Mouse (Mus musculus): ENCODE data around the gene Rpp25l.
"Not testable (repeated sequence)": the region's sequence is repeated elsewhere in the genome, so short reads cannot be mapped to it uniquely, and the experiment has no call there.

Rpp25l gene

DNA sequence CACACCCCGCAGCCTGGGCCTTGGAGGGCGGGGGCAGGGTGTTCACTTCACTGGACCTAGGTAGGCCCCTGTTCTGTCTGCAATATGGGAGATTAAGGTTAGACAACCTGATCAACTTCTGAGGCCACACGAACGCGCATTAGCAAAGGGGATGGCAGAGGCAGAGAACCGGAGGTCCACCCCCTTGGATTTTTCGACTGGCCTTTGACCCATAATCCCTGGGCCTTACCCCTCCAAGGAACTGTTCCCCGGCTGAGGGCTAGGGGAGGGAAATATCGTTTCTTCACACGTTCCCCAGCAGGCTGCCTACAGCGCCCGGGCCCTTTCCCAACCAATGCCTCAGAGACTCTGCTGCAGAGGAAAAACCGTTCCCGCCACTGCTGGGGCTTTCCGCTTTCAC is 16.9 kb downstream of the Rpp25l start:
- not testable (repeated sequence) for DNase-seq

DNA sequence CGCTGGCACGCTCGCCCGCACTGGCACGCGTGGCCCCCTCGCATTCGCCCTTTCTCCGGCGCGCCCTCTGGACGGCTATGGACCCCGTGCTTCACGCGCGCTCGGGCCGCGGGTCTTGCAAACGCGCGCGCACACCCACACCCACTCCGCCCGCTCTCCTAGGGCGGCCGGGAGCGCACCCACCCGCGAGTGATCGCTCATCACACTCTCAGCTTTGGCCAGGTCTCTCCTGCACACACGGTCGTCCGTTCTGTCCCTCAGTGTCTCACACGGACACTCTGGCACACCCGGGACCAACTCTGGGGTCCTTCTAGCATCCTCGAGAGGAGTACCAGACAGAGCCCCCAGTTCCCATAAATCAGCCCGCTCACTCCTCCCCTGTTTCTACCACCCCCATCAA is 17.5 kb downstream of the Rpp25l start:
- not testable (repeated sequence) for DNase-seq

DNA sequence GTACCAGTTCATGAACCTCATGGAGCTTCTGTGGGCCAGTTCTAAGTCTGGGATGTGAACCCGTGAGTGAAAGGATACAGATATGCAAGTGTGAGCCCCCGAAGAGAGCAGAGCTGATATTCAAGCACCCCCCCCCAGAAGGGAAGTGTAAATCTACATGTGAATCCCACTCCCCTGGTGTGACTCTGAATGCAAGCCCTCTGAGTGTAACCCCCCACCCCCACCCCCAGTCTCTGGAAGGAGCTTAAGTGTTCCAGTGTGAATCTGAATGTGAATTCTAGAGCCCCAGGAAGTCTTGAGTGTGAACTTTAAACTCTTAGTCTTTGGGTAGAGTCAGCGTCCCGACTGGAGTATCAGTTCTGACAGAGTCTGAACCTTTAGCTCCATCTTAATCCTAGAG is 19.8 kb downstream of the Rpp25l start:
- DNase-seq: not testable (repeated sequence)

GRCm38 (mm10) chr4:41690014-41690413 is 23.3 kb downstream of the Rpp25l start:
- not testable (repeated sequence) for DNase-seq

DNA sequence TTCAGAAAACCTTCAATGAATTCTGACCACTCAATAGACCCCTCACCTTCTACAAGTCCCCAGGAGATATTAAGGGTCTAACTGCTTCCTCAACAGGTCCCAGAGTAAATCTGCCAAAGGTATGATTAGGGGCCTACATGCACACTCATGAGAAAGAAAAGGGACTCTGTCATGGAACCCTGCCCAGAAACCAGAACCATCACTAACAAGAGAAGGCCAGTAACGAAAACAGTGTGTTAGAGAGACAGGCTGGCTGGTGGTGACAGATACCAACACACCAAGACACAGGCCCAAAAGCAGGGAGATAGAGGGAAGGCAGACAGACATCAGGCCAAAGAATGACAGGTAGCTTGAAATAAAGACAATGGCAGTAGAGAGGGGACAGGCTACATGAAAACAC is 24.8 kb downstream of the Rpp25l start:
- not testable (repeated sequence) for DNase-seq

- DNase-seq: not testable (repeated sequence)
These were observed 27.3 kb downstream of the Rpp25l start for GRCm38 (mm10) chr4:41685882-41686492.

GRCm38 (mm10) chr4:41684931-41685453 is 28.3 kb downstream of the Rpp25l start:
- not testable (repeated sequence) for DNase-seq

DNA sequence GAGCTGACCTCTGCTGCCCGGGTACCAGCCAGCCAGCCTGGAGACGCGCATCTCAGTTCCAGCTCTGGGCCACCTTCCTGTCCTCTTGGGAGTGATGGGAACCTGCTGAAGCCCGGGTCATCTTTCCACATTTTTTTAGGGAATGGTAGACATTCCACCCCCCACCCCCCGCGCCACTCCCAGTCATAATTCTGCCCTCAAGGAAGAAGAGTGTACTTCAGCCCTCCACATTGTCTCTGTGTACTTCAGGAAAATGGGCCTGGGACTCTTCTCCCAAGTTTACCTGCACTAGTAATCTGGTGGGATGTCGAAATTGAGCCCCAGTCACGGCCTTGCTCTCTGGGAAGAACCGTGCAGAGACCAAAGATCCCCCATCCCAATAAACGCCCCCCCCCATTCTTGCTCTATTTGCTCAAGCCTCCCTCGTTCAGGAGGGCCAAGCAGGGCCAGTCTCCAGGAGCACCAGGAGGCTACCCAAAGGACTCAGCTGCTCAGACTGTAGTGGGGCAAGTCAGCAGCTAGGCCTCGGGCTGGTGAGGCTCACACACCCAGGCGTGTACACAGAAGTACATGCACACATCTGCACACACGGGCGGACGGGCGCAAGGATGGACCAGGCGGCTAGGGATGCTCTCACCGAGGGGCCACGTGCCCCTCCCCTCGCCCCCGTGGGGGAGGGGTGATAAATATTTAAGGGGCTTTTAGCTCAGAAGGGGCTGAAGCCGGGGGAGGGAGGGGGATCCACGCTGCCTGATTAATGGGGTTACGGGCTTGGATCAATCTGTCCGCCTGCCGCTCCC is 29.0 kb downstream of the Rpp25l start:
- not testable (repeated sequence) for DNase-seq

DNA sequence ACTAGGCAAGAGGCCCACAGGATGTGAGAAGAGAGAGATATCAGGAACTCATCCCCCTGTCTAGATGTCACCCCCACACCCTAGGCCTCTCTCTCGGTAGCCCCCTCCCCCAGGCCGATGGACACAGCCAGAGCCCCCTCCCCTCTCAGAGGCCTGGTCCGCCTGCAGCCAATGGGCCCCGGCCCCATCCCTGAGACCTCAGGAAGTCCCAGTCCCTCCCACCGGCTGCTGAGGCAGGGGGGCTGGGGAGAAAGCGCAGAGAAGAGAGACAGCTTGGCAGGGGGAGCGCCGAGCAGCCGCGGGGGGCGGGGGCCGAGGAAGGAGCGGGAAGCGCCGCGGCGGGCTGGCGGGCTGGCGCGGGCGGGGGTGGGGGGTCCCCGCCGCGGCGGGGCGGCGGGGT is 30.0 kb downstream of the Rpp25l start:
- not testable (repeated sequence) for DNase-seq

DNA sequence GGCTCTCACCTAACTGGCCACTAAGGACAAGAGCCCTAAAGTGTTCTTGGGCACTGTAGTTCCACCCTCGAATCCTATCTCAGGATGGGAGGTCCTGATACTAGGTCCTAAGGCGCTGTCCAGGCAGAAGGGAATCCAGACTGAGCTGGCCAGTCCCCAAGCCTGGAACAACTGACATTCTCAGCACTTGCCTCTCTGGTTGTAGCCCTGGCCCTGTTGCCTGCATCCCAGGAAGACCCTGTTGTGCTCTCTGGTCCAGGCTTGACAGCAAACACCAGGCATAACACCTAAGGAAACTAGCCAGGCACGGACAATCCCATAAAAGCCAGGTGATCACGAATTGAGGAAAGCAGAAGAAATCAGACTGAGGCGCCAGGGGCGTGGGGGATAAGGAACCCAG is 30.5 kb downstream of the Rpp25l start:
- peak; percentile 63 for DNase-seq

GRCm38 (mm10) chr4:41681947-41682346 is 31.4 kb downstream of the Rpp25l start:
- DNase-seq: no peak

- DNase-seq: peak; percentile 74
These were observed 32.2 kb downstream of the Rpp25l start for GRCm38 (mm10) chr4:41681176-41681575.

- no peak for DNase-seq
These were observed 34.0 kb downstream of the Rpp25l start for GRCm38 (mm10) chr4:41679291-41679690.

DNA sequence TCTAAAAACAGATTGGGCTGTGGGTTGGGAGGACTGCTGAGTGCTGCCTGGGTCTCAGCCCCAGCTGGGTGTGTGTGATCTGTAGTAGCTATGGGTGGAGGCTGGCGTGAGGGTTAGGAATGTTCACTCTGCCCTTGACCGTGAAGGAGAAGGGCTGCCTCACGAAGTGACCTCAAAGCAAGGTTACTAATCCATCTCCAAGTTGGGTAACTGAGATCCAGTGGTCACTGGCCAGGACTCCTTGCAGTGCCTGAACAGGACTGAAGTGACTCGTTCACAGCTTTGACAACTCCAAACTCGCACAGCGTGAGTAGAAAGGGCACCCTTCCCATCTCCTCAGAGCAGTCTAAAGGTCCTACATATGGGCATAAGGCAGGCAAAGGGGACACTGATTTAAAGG is 34.5 kb downstream of the Rpp25l start:
- no peak for DNase-seq

GRCm38 (mm10) chr4:41677006-41677629 is 36.2 kb downstream of the Rpp25l start:
- DNase-seq: peak; percentile 88

DNA sequence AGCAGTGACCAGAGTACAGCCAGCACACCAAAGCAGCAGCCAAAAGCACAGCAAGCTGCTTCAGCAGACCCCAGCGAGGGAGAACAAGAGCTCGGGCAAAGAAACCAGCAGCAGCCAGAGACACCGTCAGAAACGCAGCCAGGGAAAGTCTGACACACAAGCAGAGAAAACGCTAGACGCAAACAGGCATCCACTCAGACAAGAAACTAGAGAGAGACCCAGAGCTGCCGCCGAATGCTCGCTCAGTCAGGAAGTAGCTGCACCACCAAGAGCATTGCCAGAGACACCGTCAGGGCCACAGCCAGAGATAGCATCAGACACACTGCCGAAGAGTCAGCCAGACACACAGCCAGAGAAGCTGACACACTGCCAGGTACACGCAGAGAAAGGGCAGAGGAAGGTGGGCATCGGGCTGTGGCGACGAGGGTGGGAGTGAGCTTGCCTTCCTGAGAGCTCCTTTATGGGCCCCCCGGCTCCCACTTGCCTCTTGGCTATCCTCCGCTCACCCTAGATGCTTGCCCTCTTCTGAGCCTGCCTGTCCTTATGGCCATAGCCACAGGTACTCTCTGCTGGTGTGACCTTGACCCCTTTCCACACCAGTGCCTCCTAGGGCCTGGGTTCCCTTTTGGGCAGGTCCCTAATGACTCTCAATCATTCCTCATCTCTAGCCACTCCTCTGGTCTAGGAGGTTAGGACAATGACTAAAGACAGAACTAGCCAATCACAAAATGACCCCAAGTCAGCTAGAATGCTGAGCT is 36.9 kb downstream of the Rpp25l start:
- DNase-seq: peak; percentile 76

- peak; percentile 64 for DNase-seq
These were observed 40.1 kb downstream of the Rpp25l start for GRCm38 (mm10) chr4:41673186-41673585.

- DNase-seq: no peak
These were observed 40.8 kb downstream of the Rpp25l start for GRCm38 (mm10) chr4:41672522-41672963.

DNA sequence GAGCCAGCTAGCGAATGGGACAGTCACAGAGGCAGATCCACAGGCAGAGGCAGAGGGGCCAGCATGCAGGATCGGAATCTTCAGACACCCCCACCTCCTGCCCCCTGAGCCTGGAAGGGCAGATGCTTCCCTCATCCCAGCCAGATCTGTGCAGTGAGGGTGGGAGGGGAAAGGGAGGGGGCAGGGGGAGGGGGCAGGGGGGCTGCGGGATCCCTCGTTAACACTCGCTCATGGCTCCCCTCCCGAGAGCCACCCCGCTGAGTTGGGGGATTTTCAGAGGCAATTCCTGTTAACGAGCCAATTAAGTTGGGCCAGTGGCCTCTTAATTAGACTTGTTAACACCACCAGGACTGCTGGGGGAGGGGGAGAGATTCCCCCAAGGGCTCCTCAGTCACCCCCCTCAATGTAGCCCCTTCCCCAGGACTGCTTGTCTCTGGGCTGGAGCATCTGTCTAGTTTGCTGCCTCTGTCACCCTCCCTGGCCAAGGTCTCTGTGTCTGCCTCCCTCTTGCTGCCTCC is 41.3 kb downstream of the Rpp25l start:
- DNase-seq: no peak

DNA sequence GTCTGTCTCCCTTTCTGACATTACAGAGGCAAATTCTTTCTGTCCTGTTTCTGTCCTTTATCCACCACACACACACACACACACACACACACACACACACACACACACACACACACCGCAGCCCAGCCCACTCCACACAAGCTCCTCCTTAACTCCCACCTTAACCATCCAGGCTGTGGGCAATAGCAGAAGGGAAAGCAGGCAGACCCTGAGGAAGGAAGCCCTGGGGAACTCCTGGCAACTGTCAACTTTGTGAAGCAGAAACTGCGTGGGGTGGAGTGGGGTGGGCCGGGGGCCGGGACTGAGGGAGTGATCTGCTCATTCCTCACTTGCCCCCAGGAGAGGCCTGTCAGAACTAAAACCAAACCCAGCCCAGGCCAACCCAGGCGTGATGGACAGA is 41.8 kb downstream of the Rpp25l start:
- no peak for DNase-seq

GRCm38 (mm10) chr4:41670836-41671235 is 42.5 kb downstream of the Rpp25l start:
- no peak for DNase-seq

DNA sequence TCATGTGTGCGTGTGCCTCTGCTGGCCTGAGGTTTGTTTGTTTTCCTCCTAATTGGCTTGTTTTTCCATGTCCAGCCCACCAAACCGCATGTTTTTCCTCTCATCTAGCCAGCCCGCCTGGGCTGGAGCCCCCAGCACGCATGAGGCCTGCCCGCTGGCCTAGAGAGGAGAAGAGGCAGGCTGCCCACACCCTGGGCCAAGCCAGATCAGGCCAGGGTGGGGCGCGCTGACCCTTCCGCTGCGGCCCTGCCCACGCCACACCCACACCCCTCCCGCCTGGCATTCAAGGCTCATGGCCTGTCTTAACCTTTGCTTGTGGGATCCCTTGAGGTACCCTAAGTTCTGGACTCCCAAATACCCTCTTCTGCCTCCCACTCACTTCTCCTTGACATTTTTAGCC is 46.7 kb downstream of the Rpp25l start:
- no peak for DNase-seq
